Mouse (Mus musculus) v-Abl transformed pro-B cells (cell line): Measurements from ENCODE around the gene Ccr7.

ENCODE experiments used
- in situ Hi-C, 2 experiments: fragments of 400-800 bp; cut with MboI; formaldehyde crosslinking; loops; one replicate each; pipeline ENCODE4 v1.15.1; 2025; ENCODE audit not compliant: unreplicated experiment in 2 of 2

Ccr7 gene

DNA sequence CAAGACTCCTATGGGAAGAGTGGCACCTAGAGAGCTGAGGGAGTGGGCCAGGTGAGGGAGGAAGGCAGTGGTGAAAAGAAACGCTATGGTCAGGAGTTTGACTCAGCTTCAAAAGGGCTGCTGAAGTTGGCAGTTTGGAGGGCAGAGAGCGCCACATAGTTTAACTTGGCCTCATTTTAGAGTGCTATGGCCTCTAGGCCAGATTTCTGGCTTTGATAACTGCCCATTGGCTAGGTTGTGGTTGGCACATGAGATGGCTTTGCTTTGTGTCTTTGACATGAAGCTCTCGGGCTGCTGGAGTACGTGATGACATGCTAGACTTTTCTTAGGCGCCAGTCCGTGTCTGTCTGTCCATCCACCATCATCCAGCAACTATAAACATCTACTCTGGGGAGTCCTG is 5.4 kb upstream of the Ccr7 start:
- in situ Hi-C loops, result no loop called here

DNA sequence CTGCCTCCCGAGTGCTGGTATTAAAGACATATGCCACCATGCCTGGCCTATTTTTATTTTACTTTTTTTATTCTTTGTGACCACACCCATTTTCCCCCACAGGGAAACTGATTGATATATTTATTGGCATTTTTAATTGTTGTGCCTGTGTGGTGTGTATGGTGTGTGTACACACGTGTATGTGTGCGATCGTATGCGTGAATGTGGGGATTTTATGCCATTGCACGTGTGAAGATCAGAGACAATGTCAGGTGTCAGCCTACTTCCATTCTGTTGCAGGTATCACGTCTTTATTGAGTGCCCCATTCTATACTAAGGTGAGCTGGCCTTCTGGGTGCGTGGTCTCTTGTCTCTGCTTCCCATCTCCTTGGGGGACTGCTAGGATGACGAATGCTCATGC is 940 bp upstream of the Ccr7 start:
- in situ Hi-C loops, result no loop called here

DNA sequence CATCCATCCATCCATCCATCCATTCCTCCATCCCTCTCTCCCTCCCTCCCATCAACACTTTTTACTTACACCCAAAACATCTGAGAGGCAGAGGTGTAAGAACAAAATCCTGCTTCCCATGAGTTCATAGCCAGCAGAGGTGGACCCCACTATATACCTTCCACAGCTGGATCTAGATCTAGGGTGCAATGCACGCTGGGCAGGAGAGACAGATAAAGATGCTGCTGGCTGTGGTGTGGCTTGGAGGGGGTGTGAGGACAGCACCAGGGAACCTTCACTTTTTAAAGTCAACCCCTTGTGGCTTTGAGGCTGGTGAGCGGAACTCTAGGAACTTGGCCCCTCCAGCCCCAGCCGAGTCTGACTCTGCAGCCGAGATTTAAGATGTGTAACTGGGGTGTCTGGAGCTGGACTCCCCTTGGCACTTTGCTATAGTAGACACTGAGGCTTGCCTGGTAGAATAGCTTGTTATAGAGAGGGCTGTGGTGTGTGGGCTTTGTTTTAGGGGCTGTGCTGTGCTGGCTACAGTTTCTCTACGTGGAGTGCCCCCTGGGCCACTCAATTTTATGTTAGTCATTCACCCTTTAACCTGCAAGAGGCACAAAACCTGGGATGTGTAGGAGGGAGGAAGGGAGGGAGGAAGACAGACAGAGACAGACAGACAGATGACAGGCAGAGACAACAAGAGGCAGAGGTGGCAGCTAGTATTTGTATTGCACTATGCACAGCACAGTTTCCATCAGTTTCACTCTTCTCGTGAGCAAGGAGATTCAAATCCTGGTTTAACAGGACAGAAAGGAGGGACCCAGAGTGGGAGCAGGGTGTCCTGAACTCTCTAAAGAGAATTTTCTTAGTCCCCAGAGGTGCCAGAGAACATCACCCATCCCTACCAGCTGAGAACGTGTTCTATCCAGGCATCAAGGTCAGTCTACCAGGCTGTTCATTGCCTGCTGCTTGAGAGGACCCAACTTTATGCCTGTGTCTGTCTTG is 817 bp downstream of the Ccr7 start:
- in situ Hi-C loops, result loop anchor here (5.0 kb wide), 1 partner anchor 33 kb away; no protein-coding TSS in a partner anchor

DNA sequence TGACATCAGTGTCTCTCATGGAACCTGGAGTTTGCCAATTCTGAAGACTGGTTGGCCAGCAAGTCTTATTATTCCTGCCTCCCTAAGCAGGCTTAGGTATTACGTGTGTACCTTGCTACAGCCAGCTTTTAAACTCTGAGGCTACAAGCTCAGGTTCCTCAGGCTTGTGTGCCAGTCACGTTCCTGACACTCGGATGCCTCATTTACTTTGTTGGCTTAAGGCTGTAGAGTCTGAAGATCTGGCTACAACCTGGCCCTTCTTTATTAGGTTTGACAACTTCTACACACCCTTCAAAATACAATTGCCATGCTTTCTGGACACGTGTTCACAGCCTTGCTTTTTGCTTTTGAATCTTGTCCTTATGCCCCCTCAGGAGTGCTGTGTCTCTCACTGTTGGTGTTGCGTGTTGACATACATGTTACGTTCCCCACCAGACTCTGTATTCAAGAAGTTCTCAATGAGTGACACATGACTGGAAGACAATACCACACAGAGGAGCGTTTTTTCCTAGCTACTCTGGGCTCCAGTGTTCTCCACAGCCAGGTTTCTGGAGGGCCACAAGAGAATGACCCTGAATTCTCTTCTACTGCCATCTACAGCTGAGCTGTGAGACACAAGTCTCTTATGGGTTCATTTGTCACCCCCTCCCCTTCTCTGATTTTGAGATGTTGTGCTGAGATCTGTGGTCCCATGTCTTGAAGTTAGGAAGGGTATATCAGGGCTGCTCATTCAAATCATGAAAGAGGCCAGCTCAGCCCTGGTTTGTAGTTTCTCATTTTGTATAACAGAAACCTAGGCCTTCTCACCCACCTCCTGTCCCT is 2.3 kb downstream of the Ccr7 start:
- in situ Hi-C loops, result loop anchor here (5.0 kb wide), 1 partner anchor 35 kb away; no protein-coding TSS in a partner anchor

DNA sequence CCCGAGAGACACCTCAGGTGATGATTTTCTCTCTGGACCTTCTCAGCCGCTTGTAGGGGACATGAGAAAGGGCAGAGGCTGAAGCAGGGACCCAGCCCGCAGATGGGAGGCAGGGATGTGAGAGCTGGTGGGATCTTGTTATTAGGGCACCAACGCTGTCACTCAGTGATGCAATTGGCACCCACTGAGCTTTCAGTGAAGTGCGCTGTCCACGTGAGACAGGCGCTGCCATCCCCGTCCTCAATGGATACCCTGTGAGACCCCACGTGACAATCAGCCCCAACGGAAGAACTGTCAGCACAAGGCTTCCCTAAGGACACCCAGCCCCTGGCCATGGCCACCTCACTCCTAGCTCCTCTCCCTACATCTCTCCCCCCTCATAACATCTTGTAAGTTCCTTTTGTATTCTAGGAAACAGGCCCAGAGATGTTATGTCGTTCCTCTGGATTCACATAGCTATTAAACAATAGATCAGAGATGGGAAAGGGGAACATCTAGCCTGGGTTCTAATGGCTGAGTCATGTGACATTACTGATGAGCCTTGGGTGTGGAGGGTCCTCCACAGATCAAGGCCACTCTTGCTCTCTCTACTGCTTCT is 3.4 kb downstream of the Ccr7 start:
- in situ Hi-C loops, result loop anchor here (5.0 kb wide), 1 partner anchor 36 kb away; no protein-coding TSS in a partner anchor

DNA sequence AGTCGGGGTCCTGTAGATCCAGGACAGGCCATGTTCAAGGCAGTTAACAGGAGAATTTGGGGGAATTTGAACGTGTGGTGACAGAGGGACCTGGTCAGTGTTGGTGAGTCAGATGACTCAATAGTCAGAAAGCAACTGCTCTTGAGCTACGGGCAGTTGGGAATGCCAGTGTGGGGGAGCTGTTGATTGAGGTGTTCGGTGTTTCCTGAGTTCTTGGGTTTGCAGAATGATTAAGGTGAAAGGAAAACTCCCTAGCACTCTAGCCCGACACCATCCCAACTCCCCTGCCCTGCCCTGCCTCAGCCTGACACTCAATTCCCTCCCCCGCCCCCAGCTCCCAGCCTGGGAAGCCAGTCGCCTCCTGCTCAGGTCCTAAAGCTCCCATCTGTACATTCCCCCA is 4.0 kb downstream of the Ccr7 start:
- in situ Hi-C loops, result loop anchor here (5.0 kb wide), 1 partner anchor 36 kb away; no protein-coding TSS in a partner anchor

DNA sequence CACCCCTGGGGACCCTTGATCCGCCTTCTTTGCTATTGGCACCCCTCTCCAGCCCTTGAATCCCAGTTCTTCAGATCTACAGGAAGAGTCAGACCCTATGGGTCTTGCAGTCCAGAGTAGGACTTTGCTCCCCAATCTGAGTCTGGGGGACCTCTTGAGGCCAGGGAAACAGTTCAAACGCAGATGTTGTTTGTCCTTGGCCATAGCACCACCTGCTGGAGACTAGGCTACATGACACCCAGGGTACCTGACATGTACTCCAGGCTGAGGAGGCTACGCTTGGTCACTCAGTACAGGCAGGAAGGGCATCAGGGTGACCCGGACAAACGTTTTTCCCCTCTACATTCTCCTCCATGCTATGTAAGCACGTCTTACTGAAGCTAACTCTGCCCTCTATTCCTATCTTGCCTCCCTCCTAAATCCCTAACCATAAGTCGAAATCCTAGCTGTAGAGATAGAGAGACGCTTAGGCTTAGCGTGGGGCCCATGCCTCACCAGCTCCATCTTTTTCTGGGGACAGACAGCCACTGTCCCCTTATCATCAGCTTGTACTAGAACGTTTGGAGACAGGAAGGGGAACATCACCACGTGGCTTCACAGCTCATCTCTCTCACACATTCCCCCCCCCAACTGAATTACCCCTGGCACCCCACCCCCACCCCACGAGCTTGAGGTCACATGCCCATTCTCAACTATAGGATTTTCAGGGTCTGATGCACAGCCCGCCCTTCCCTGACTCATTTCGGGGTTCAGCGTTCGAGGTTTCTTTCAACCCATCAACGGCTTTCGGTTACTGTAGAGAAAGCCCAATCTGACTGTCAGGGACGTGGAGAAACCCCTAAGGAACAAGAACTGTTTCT is 4.7 kb downstream of the Ccr7 start:
- in situ Hi-C loops, result loop anchor here (5.0 to 10.0 kb wide), 3 partner anchors 37 to 225 kb away; partner anchors contain the start of genes Igfbp4 (in 1 of the 2) and Rara (in 1 of the 2)

DNA sequence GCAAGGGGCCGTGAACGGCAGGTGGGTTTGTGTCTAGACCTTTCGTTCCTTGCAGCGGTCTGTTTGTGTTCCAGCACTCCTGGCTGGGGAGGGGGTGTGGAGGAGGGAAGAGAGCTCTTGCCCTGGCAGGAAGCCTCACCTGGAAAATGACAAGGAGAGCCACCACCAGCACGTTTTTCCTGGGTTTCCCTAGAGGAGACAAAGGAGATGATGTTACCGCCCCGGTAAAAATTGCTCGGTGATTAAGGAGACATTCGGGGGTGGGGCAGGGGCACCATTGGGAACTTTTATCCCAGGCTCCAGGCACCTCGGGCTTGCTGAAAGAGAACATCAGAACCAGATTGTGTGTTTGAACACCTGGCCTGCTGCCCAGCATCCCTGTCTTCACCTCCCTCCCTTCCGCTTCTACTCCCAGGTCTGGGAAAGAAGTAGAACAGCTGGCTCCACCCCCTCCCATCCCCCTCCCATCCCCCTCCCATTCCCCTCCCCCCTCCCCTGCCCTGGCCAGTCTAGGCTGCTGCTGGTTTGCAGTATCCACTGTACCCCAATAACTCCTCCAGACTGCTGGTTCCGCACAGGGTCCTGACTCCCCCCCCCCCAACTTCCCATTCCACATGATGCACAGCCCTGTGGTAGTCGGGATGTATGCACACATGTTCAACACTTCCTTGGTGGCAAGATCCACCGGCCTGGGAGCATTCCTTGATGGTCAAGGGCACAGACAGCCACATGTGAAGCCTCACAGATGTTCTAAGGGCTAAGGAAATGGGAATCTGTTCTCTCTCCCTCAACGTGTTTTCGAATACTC is 5.8 kb downstream of the Ccr7 start:
- in situ Hi-C loops, result loop anchor here (5.0 to 10.0 kb wide), 2 partner anchors 107 to 224 kb away; partner anchors contain the start of genes Igfbp4 (in 1 of the 2) and Rara (in 1 of the 2)

DNA sequence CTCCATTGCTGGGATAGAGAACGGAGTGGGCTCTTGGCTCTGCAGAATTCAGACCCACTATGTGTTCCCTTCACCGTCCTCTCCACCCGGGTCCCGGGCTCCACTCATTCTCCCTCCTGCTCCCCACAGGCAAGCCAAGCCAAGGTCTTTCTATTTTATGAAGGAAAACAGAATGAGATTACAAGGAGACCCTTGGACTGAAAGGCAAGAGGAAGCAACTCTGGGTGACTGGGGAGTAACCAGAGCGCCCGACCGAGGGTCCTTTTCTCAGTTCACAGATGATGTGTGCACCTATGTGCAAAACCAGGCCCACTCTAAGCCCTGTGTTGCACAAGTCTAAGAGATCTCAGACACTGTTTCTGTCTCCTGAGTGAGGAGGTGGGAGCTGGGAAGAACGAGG is 6.5 kb downstream of the Ccr7 start:
- in situ Hi-C loops, result loop anchor here (5.0 to 10.0 kb wide), 2 partner anchors 106 to 224 kb away; partner anchors contain the start of genes Igfbp4 (in 1 of the 2) and Rara (in 1 of the 2)

DNA sequence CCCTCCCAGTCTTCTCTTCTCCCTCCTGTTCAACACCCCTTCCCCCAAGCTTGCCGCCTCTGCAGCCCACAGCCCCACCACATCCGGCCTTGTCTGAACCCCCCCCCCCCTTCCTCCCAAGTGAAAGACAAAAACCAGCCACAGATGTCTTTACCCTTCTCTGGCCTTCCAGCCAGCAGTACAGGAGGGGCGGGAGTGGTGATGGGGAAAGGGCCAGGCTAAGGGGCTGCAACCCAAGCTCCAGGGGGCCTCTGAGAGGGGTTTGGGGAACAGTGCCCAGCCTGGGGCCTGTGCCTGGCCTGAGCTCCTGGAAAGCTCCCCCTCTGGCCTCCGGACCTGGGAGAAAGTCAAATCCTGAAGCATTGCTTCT is 7.0 kb downstream of the Ccr7 start:
- in situ Hi-C loops, result loop anchor here (5.0 to 10.0 kb wide), 2 partner anchors 106 to 223 kb away; partner anchors contain the start of genes Igfbp4 (in 1 of the 2) and Rara (in 1 of the 2)

DNA sequence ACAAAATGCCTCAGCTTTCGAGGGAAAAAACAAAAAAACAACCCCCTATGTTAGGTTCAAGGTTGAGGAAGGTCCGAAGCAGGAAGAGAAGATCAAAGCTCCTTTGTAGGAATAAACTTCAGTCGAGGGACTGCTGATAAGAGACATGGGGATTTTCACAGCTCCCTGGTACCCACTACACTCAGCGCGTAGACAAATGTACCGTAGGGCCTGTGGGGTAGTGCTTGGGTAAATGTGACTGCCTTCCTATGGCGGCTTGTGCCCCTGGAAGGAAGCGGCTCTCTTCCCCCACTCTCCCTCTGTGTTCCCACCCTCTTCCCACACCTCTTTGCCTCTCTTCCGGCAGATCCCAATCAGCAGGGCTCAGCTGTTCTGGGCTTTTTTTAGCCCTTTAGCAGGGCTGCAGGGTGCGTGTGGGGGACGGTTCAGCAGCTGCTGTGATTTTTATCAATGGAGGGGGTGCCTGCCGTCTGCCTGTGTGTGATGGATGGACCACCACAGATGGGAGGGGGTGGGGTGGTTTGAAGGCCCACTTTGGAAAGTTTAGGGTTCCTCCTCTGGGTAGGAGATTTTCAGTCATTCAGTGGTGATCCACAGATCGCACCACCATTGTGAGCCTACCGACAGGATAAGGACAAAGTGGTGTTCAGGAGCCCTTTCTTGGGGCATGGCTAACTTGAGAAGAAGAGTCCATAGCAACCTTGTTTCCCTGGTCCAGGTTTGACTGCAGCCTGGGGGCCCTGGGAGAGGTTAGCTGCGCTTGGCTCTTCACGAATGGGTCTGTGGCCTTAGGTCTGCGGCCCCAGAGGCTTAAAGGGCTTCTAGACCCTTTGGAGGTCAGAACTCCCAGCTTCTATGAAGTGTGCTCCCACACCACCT is 7.6 kb downstream of the Ccr7 start:
- in situ Hi-C loops, result loop anchor here (5.0 to 10.0 kb wide), 2 partner anchors 105 to 222 kb away; partner anchors contain the start of genes Igfbp4 (in 1 of the 2) and Rara (in 1 of the 2)

DNA sequence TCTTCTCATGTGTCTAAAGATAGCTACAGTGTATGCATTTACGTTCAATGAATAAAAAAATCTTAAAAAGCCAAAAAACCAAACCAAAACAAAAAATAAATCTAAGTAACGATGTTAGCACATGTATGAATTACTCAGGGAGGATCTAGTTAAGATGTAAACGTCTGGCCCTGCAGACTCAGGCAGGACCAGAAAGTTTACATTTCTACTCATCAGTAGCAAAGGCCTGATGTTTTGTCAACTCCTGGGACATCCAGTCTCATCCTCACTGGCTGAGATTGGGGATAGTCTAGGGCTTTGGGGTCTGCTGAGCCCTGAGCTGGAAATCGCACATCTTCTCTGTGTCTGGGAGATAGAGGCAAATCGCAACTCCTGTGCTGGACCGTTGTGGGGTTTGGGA is 8.3 kb downstream of the Ccr7 start:
- in situ Hi-C loops, result loop anchor here (5.0 to 10.0 kb wide), 2 partner anchors 104 to 222 kb away; partner anchors contain the start of genes Igfbp4 (in 1 of the 2) and Rara (in 1 of the 2)

DNA sequence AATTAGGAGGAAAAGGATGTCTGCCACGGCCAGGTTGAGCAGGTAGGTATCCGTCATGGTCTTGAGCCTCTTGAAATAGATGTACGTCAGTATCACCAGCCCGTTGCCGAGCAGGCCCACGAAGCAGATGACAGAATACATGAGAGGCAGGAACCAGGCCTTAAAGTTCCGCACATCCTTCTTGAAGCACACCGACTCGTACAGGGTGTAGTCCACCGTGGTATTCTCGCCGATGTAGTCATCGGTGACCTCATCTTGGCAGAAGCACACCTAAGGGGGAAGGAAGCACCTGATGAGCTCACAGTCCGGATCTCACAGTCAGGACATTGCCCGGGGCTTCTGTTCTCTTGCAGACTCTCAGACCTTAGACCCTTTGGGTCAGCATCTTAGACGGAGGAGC is 9.1 kb downstream of the Ccr7 start:
- in situ Hi-C loops, result loop anchor here (5.0 to 10.0 kb wide), 2 partner anchors 103 to 221 kb away; partner anchors contain the start of genes Igfbp4 (in 1 of the 2) and Rara (in 1 of the 2)

DNA sequence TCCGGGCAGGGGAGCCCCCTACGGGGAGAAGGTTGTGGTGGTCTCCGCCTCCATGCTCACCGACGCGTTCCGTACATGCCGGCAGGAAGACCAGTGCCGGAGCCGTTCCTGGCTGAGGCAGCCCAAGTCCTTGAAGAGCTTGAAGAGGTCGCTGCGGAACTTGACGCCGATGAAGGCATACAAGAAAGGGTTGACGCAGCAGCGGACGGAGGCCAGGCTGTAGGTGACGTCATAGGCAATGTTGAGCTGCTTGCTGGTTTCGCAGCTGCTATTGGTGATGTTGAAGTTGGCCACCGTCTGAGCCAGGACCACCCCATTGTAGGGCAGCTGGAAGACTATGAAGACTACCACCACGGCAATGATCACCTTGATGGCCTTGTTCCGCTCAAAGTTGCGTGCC is 9.9 kb downstream of the Ccr7 start:
- in situ Hi-C loops, result loop anchor here (5.0 to 10.0 kb wide), 2 partner anchors 103 to 220 kb away; partner anchors contain the start of genes Igfbp4 (in 1 of the 2) and Rara (in 1 of the 2)

DNA sequence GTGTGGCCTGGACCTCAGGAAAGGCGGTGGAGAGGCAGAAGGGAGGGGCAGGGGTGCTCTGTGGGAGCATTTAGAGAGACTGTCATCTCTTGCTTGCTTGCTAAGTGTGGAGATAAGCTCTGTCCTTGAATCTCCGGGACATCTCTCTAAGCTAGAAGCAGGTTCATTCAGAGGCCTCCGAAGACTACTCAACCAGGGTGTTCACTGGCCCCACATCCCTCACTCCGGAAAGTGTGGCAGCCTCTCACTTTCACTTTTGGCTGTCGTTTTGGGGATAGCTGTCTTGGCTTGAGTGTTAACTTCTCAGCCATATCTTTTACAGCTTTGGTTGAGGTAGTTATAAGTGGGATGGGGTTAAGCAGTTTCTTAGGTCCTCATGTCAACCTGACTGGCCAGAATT is 10.4 kb downstream of the Ccr7 start:
- in situ Hi-C loops, result loop anchor here in 1 of 2 experiments (10.0 kb wide), 1 partner anchor 220 kb away; the partner anchor contains the start of gene Rara

DNA sequence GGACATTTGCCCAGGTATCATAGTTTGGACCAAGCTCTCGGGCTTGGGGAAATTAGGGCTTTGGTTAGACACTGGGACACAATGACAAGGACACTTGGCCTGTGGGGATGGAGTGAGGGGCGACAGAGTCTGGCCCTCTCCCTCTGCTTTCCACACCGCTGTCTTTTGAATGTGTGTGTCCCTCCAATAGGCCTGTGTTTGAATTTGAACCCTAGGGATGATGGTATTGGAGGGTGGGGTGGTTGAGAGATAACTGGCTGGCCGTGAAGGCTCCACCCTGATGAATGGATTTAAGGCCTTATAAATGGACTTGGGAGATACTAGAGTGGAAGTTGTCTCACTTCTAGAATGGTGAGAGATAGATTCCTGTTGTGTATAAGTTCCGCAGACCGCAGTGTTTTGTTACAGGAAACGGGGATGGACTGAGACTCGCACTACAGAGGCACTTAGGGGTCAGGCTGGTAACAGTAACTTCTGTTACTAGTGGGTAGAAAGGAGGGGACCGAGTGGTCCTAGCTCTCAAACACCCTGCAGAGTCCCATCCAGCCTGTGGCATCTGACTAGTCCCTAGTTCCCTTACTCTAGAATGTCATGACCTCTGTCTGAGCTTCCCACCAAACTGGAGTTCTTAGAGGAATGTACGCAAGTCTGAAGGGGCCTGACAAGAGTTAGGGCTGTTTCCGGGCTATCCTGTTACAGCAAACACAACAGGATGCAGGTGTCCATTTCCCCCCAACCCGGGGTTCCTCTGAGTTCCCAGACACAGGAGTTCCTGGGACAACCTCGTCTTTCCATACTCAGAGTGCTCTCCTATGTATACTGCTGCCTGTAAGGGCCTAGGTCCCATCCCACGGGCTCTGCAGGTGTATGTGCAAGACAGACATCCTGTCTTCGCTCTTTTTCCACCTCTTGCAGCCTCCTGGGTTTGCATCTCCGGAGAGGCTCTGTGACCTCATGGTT is 11.5 kb downstream of the Ccr7 start:
- in situ Hi-C loops, result loop anchor here in 1 of 2 experiments (10.0 kb wide), 1 partner anchor 219 kb away; the partner anchor contains the start of gene Rara
